Mouse (Mus musculus): ENCODE results near the gene Nuak2. TPM values are rescaled to one million over a fixed set of nuclear protein-coding genes. Genes with fewer than 3 reads are reported as not detected.

The Nuak2 gene
- polyA plus RNA-seq (2014; fragmentation: Illumina TruSeq; extraction: RNeasy Lipid Tissue Mini Kit (QIAGEN cat#74804); ENCODE audit: low read depth, low replicate concordance) = 33.4 TPM

GRCm38 (mm10) chr1:132315889-132316624, at the start of gene Nuak2:
Gene Nuak2 (plus strand): TSS chr1:132316126.

DNA sequence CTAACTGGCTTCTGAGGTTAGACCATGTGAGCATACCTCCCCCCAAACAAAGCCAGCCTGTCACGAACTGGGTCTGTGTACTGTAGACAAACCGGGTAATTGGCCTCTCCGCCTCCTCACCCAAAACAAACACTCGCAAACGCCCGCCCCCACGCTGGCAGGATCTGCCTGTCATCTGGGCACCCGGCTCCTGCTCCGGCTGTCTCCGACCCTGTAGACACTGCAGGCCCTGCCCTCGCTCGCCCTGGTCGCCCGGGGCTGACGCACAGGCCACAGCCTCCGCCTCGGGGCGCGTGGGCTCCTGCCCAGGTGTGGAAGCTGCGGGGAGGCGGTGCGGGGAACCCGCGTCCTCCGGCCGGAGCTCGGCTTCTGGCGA, 17.5 kb upstream of the Nuak2 start, which contains the start of gene Klhdc8a:
TSS of gene Klhdc8a (plus strand) at position 202 of the 376 bp plus-strand sequence.

Other genes starting within 250 kb of the Nuak2 start
- 88.5 TPM for gene Mfsd4a, start 248.1 kb upstream of the Nuak2 start, polyA plus RNA-seq (2014; fragmentation: Illumina TruSeq; extraction: RNeasy Lipid Tissue Mini Kit (QIAGEN cat#74804); ENCODE audit: low read depth, low replicate concordance)
- 1.9 TPM for gene Cdk18, start 176.4 kb upstream of the Nuak2 start, polyA plus RNA-seq (2014; fragmentation: Illumina TruSeq; extraction: RNeasy Lipid Tissue Mini Kit (QIAGEN cat#74804); ENCODE audit: low read depth, low replicate concordance)
- not detected for gene Lemd1, start 124.7 kb upstream of the Nuak2 start, polyA plus RNA-seq (2014; fragmentation: Illumina TruSeq; extraction: RNeasy Lipid Tissue Mini Kit (QIAGEN cat#74804); ENCODE audit: low read depth, low replicate concordance)
- gene AC124108.1, start 124.7 kb upstream of the Nuak2 start, polyA plus RNA-seq (2014; fragmentation: Illumina TruSeq; extraction: RNeasy Lipid Tissue Mini Kit (QIAGEN cat#74804); ENCODE audit: low read depth, low replicate concordance) = not detected
- gene Gm10188, start 86.4 kb upstream of the Nuak2 start, polyA plus RNA-seq (2014; fragmentation: Illumina TruSeq; extraction: RNeasy Lipid Tissue Mini Kit (QIAGEN cat#74804); ENCODE audit: low read depth, low replicate concordance) = not detected
- 2.7 TPM for gene Klhdc8a, start 17.5 kb upstream of the Nuak2 start, polyA plus RNA-seq (2014; fragmentation: Illumina TruSeq; extraction: RNeasy Lipid Tissue Mini Kit (QIAGEN cat#74804); ENCODE audit: low read depth, low replicate concordance)
- gene Tmcc2, start 75.2 kb downstream of the Nuak2 start, polyA plus RNA-seq (2014; fragmentation: Illumina TruSeq; extraction: RNeasy Lipid Tissue Mini Kit (QIAGEN cat#74804); ENCODE audit: low read depth, low replicate concordance) = 0.73 TPM
- gene Dstyk, start 101.4 kb downstream of the Nuak2 start, polyA plus RNA-seq (2014; fragmentation: Illumina TruSeq; extraction: RNeasy Lipid Tissue Mini Kit (QIAGEN cat#74804); ENCODE audit: low read depth, low replicate concordance) = 20.1 TPM
- gene Rbbp5, start 161.2 kb downstream of the Nuak2 start, polyA plus RNA-seq (2014; fragmentation: Illumina TruSeq; extraction: RNeasy Lipid Tissue Mini Kit (QIAGEN cat#74804); ENCODE audit: low read depth, low replicate concordance) = 42.4 TPM
- gene Tmem81, start 190.1 kb downstream of the Nuak2 start, polyA plus RNA-seq (2014; fragmentation: Illumina TruSeq; extraction: RNeasy Lipid Tissue Mini Kit (QIAGEN cat#74804); ENCODE audit: low read depth, low replicate concordance) = 1.9 TPM
- gene Cntn2, start 227.1 kb downstream of the Nuak2 start, polyA plus RNA-seq (2014; fragmentation: Illumina TruSeq; extraction: RNeasy Lipid Tissue Mini Kit (QIAGEN cat#74804); ENCODE audit: low read depth, low replicate concordance) = not detected

Data from kidney, adult 10 weeks (tissue).